Mouse (Mus musculus): ENCODE measurements around the gene Nfix. TPM values are rescaled to one million over a fixed set of nuclear protein-coding genes. Genes with fewer than 3 reads are reported as not detected.

Gene Nfix
- polyA plus RNA-seq, 1 experiment: 82.8 TPM

DNA sequence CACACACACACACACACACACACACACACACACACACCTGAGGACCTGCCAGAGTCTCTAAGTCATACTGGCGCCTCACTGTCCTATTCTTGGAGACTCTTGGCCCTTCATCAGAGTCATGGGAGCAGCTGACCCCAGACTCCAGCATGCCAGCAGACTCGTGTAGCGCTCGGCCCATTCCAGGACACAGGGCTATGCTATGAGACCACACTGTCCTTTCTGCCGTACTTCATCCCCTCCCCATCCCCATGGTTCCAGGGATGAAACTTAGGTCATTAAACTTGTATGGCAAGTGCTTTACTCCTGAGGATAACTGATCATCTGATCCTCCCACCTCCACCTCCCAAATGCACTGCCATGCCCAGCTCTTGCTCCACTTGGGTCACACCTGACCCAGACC is 81.7 kb downstream of the Nfix start:
- Histone ChIP-seq H3K4me3 (ENCODE audit: insufficient read depth, low read length) (no peak overlapping the region), H3K4me1 (ENCODE audit: control insufficient read depth, insufficient read depth, low read length) (peaks cover 5% of the 10 kb centered on the region), H3K27ac (ENCODE audit: insufficient read depth, low read length) (no peak overlapping the region)
- TF ChIP-seq CTCF (IDR thresholded peaks at IDR 0.05; ENCODE audit: extremely low read depth, insufficient read depth, low read length) (no peak), POLR2A (IDR thresholded peaks at IDR 0.05; ENCODE audit: extremely low read depth, insufficient read depth, low read length) (no peak)

DNA sequence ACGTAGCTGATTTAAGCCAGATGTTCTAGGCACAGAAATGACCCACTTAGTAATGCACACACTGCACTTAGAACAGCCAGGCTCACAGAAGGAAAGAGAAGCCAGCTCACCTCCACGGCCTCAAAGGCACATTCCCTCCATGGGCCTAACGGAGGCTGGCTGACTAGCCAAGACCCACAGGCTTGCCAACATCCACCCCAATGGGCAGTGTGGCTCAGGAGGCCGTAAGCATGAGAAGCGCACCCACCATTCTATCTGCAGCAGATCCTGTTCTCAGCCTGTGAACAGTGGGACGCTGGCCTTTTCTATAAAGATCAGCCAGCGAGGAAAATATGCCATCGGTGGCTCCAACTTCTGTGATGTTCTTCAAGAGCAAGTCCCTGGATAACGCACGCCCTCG is 83.4 kb downstream of the Nfix start:
- TF ChIP-seq POLR2A (IDR thresholded peaks at IDR 0.05; ENCODE audit: extremely low read depth, insufficient read depth, low read length): no peak
- no peak for TF ChIP-seq CTCF (IDR thresholded peaks at IDR 0.05; ENCODE audit: extremely low read depth, insufficient read depth, low read length)
- H3K27ac ChIP-seq (ENCODE audit: insufficient read depth, low read length): no peak overlapping the region
- H3K4me3 ChIP-seq (ENCODE audit: insufficient read depth, low read length): no peak overlapping the region
- H3K4me1 ChIP-seq (ENCODE audit: control insufficient read depth, insufficient read depth, low read length): 0 out of 2 replicates have a peak, but pooled peaks cover 2% of the 10 kb centered on the region

DNA sequence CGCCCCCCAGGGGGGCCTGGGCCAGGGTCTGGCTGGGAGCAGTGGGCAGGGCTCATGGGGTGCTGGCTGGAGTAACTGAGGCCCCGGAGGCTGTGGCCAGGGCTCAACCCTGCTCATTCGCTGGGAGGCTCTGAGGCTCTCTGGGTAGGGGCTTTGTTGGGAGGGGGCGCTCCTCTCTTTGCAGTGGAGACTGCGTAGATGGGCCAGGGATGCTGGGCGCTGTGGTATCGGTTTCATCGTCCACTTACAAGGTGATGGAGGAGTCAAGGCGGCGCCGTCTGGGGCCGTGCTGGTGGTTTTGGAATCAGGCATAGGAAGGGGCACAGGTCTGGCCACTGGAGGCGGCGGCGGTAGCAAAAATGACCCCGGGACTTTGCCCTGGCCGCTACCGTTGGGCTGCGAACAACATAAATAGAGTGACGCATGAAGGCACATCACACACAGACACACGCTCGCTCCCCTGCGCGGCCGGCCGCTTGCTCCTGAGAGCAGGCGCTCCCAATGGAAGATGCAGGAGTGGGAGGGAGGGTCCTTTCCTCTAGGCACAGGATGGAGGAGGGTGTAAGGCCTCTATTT is 84.2 kb downstream of the Nfix start:
- Histone ChIP-seq H3K27ac (ENCODE audit: insufficient read depth, low read length) (no peak overlapping the region), H3K4me3 (ENCODE audit: insufficient read depth, low read length) (no peak overlapping the region), H3K4me1 (ENCODE audit: control insufficient read depth, insufficient read depth, low read length) (0 out of 2 replicates have a peak, but pooled peaks cover 2% of the 10 kb centered on the region)
- TF ChIP-seq CTCF (IDR thresholded peaks at IDR 0.05; ENCODE audit: extremely low read depth, insufficient read depth, low read length): no peak
- no peak for TF ChIP-seq POLR2A (IDR thresholded peaks at IDR 0.05; ENCODE audit: extremely low read depth, insufficient read depth, low read length)

DNA sequence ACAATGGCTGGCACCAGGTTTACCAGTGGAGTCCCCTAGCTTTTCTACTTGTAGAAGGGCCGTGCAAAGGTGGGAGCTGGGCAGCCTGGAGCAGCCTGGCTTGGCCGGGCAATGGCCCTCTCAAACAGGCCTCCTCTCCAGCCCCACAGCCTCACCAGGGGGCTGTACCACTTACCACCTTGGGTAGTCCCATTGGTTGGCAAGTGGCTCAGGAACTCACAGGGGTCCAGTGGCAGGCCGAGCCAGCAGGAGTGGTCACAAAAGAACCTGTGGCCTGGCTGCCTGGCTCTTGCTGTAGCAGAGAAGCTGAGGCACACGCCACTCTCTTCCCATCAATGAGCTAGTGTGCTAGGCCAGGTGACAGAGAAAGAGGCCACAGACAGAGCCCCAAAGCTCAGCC is 86.0 kb downstream of the Nfix start:
- Histone ChIP-seq H3K27ac (ENCODE audit: insufficient read depth, low read length) (no peak overlapping the region), H3K4me3 (ENCODE audit: insufficient read depth, low read length) (no peak overlapping the region), H3K4me1 (ENCODE audit: control insufficient read depth, insufficient read depth, low read length) (peaks cover 5% of the 10 kb centered on the region; the same call in 1 of the 2 replicates)
- TF ChIP-seq CTCF (IDR thresholded peaks at IDR 0.05; ENCODE audit: extremely low read depth, insufficient read depth, low read length) (no peak), POLR2A (IDR thresholded peaks at IDR 0.05; ENCODE audit: extremely low read depth, insufficient read depth, low read length) (no peak)

DNA sequence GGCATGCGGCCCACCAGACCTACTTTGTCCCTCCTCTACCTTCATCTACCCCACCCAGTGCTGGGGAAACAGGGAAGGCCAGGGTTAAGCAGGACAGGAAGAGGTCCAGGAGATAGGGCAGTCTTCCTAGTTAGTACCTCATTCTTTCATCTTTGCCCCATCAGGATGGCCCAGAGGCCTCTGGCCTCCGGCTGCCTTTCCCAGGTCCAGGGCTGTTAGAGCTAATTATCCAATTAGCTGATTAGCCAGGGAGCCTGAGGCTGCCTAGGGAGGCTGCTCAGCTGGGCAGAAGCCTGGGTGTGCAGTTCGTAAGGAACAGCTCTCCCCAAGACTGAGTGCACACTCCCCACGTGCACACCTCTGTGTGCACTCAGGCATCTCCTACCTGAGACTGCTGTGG is 86.8 kb downstream of the Nfix start:
- Histone ChIP-seq H3K27ac (ENCODE audit: insufficient read depth, low read length) (peak overlapping the region; percentile 63), H3K4me3 (ENCODE audit: insufficient read depth, low read length) (no peak overlapping the region), H3K4me1 (ENCODE audit: control insufficient read depth, insufficient read depth, low read length) (peaks cover 5% of the 10 kb centered on the region; the same call in 1 of the 2 replicates)
- TF ChIP-seq POLR2A (IDR thresholded peaks at IDR 0.05; ENCODE audit: extremely low read depth, insufficient read depth, low read length): no peak
- TF ChIP-seq CTCF (IDR thresholded peaks at IDR 0.05; ENCODE audit: extremely low read depth, insufficient read depth, low read length): no peak

DNA sequence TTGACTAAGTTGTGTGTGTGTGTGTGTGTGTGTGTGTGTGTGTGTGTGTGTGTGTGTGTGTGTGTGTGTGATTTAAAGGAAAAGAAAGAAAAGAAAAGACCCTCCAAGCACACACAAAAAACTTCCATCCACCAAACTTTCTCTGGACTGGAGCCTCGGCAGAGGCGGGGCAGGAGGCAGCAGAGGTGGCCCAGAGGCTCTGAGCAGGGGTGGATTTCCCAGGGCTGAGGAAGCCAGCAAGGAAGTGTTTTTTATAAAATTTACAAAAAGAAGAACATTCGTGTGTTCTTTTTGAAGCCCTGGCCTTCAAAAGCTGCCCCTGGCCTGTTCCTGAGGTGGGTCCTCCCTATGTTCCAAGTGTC is 87.4 kb downstream of the Nfix start:
- no peak for TF ChIP-seq POLR2A (IDR thresholded peaks at IDR 0.05; ENCODE audit: extremely low read depth, insufficient read depth, low read length)
- TF ChIP-seq CTCF (IDR thresholded peaks at IDR 0.05; ENCODE audit: extremely low read depth, insufficient read depth, low read length): no peak
- H3K4me3 ChIP-seq (ENCODE audit: insufficient read depth, low read length): no peak overlapping the region
- H3K27ac ChIP-seq (ENCODE audit: insufficient read depth, low read length): peak overlapping the region; percentile 63
- peaks cover 5% of the 10 kb centered on the region; the same call in 1 of the 2 replicates for H3K4me1 ChIP-seq (ENCODE audit: control insufficient read depth, insufficient read depth, low read length)

DNA sequence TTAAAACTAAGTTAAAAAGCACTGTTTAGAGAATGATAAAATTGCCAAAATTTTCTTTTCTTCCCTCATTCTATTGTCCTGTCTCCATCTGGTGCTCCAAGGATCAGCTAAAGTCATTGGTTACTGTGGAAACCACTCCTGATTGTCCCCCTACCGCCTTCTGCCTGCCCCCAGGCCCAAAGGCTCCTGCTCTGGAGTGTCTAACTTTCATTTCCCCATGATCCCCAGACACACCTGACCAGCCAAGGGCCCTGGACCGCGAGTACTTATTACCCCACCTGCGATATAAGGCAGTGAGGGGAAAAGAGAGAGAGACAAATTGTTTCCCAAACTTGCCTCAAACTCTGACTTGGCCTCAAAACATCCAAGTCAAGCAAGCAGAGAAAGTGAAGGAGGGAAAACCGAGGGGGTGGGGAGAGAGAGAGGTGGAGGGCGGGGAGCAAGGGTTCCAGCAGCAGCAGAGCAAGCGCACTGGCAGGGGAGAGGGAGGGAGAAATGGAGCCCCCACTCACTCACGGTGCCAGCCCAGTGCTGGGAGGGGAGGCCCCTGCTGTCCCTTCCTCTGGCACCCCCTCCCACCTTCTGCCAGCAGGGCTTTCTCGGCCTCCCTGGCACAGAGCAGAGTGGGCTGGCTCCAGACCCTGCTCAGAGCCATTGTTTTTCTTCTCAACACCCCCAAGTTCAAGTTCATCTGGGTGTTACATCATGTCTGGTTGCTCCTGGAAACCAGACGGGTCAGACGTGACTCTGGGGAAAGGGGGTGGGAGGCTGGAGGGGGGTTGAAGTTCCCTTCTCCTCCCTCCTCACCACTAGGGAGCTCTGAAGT is 88.0 kb downstream of the Nfix start:
- Histone ChIP-seq H3K4me1 (ENCODE audit: control insufficient read depth, insufficient read depth, low read length) (peaks cover 7% of the 10 kb centered on the region; the same call in 1 of the 2 replicates), H3K27ac (ENCODE audit: insufficient read depth, low read length) (0 out of 2 replicates have a peak overlapping the region, but pooled peaks have one; percentile 22)
- TF ChIP-seq CTCF (IDR thresholded peaks at IDR 0.05; ENCODE audit: extremely low read depth, insufficient read depth, low read length) (no peak), POLR2A (IDR thresholded peaks at IDR 0.05; ENCODE audit: extremely low read depth, insufficient read depth, low read length) (no peak)

DNA sequence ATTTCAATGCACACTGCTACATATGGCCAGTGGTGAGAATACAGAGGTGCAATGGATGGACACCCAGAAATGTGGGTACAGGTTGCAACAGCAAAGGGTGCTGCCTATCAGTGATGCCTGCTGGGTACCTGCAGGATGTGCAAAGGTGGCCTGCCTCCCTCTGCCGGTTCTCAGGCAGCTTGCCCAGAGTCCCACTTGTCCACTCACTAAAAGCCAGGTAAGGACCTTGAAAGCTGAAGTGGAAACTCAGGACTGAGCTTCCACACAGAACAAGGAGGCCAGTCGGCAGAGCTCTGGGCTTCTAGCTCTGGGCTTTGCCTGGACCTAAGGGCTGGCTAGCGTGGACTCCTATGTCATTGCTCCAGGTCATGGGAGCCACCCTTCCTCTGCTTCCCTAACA is 88.8 kb downstream of the Nfix start:
- H3K4me3 ChIP-seq (ENCODE audit: insufficient read depth, low read length): no peak overlapping the region
- peaks cover 7% of the 10 kb centered on the region; the same call in 1 of the 2 replicates for H3K4me1 ChIP-seq (ENCODE audit: control insufficient read depth, insufficient read depth, low read length)
- no peak overlapping the region for H3K27ac ChIP-seq (ENCODE audit: insufficient read depth, low read length)
- TF ChIP-seq POLR2A (IDR thresholded peaks at IDR 0.05; ENCODE audit: extremely low read depth, insufficient read depth, low read length): no peak
- no peak for TF ChIP-seq CTCF (IDR thresholded peaks at IDR 0.05; ENCODE audit: extremely low read depth, insufficient read depth, low read length)

More for the DNA sequence above, 88.0 kb downstream of the Nfix start:
- H3K4me3 ChIP-seq (ENCODE audit: insufficient read depth, low read length): no peak overlapping the region

DNA sequence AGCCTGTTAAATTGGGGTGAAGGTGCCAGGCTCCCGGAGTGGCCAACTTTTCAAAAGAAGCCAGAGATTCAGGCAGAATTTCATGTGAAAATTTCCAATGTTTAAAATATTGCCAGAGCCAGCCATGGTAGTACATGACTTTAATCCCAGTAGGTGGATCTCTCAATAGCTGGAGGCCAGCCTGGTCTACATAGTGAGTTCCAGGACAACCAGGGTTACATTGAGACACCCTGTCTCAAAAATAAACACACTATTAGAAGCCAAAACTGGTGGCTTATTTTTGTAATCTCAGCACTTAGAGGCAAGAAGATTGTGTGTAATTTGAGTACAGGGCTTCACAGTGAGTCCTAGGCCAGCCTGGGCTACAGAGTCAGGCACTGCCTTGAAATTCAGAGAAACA is 90.2 kb downstream of the Nfix start:
- H3K4me3 ChIP-seq (ENCODE audit: insufficient read depth, low read length): no peak overlapping the region
- peaks cover 7% of the 10 kb centered on the region; the same call in 1 of the 2 replicates for H3K4me1 ChIP-seq (ENCODE audit: control insufficient read depth, insufficient read depth, low read length)
- TF ChIP-seq POLR2A (IDR thresholded peaks at IDR 0.05; ENCODE audit: extremely low read depth, insufficient read depth, low read length) (no peak), CTCF (IDR thresholded peaks at IDR 0.05; ENCODE audit: extremely low read depth, insufficient read depth, low read length) (no peak)
- no peak overlapping the region; the same call in 1 of the 2 replicates for H3K27ac ChIP-seq (ENCODE audit: insufficient read depth, low read length)

All from cortical plate, adult 2 months (tissue).